Mouse (Mus musculus) embryo, embryonic 9.5 days (tissue): ENCODE measurements at regions not wholly inside any gene's neighbourhood (a gene's known extent, or its start where the extent isn't known, plus 50 kb on each side); places are given as distances from the start of the nearest gene placed in this dataset.

Experiments used
- DNase-seq: peaks from one replicate; pipeline ENCODE4 v3.0.0-alpha.2; 2017; ENCODE audit errors: extremely low spot score

- DNase-seq: no peak
These were observed 90.9 kb upstream of the Nampt start for GRCm38 (mm10) chr12:32728425-32728824.

- no peak for DNase-seq
These were observed 84.1 kb upstream of the Nampt start for GRCm38 (mm10) chr12:32735224-32735623.

- no peak for DNase-seq
These were observed 77.9 kb upstream of the Nampt start for GRCm38 (mm10) chr12:32741465-32741864.

- no peak for DNase-seq
These were observed 61.8 kb upstream of the Nampt start for GRCm38 (mm10) chr12:32757441-32758119.

- no peak for DNase-seq
These were observed 61.2 kb upstream of the Nampt start for GRCm38 (mm10) chr12:32758150-32758549.

GRCm38 (mm10) chr12:32760627-32761026 is 58.7 kb upstream of the Nampt start:
- no peak for DNase-seq

- no peak for DNase-seq
These were observed 58.3 kb upstream of the Nampt start for GRCm38 (mm10) chr12:32761055-32761454.

GRCm38 (mm10) chr12:32764271-32764670 is 55.1 kb upstream of the Nampt start:
- no peak for DNase-seq

- DNase-seq: no peak
These were observed 54.6 kb upstream of the Nampt start for GRCm38 (mm10) chr12:32764747-32765146.

- no peak for DNase-seq
These were observed 53.5 kb upstream of the Nampt start for GRCm38 (mm10) chr12:32765861-32766260.

GRCm38 (mm10) chr12:32766575-32766974 is 52.8 kb upstream of the Nampt start:
- DNase-seq: no peak

GRCm38 (mm10) chr12:32767206-32768081 is 51.9 kb upstream of the Nampt start:
- DNase-seq: no peak

GRCm38 (mm10) chr12:32768082-32768743 is 51.1 kb upstream of the Nampt start:
- no peak for DNase-seq

GRCm38 (mm10) chr12:32768744-32769535 is 50.4 kb upstream of the Nampt start:
- no peak for DNase-seq
